Mouse (Mus musculus) hindlimb bud, embryonic 11.5 days (tissue): Measurements from ENCODE around the gene Trim62.

Experiments used
- DNase-seq: peaks from one replicate; pipeline ENCODE4 v3.0.0-alpha.2; 2012; ENCODE audit warnings: low read depth, low spot score; ENCODE audit errors: extremely low spot score

The Trim62 gene

DNA sequence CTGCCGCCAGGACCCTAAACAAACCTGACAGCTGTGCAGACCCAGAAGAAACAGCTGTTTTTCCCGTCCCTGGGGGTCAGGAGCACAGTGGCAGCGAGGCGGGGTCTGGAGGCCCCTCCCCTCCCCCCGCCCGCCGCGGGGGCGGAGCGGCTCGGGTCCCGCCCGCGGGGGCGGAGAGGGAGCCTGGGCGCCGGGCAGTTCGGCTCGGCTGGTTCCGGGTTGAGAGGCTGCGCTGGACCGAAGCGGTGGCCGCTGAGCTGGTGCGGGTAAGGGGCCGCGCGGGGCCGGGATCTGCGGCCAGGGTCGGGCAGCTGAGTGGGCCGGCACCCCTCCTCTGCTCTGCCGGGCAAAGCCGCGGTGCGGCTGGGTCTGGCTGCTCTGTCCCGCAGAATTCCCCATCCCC is at the start of gene Trim62:
Trim62 (plus strand) TSS at position 202 of the 403 bp plus-strand sequence.
- no peak for DNase-seq

DNA sequence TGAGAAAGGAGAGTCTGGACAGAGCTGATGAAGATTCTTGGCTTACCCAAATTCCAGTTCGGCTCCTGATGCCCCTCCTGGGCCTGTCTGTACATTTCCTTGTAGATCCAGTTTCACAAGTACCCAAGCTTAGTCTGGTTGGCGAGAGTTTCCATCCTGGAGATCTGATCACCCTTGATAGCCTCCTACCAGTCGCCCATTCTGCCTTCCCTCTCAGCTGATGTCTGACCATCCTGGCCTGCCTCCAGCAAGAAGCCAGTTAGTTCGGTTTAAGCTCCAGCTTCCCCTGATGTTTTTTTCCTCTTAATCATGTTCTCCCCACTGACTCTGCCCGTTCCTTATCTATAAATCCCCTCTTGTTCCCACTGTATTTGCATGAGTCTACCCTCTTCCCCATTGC is 45.2 kb upstream of the Trim62 start:
- DNase-seq, result no peak

- no peak for DNase-seq
Observed at GRCm38 (mm10) chr4:128839811-128840738, 43.3 kb upstream of the Trim62 start.

DNA sequence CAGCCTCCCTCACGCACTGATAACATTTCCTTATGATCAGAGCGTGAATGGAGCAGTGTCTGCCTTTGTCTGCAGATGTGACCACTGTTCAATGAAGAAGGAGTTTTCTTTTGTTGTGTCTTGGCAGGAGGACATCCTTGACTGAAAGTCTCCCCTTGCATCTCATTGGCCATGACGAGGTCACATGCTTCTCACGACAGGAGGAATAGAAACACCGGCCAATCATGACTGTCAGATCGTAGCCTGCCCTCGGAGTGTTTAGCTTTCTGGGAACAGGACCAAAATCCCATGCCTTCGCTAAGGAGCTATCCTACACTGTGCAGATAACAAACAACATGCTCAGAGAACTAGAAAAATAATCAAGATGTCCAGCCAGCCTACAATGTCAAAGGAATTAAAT is 42.1 kb upstream of the Trim62 start:
- DNase-seq, result no peak

GRCm38 (mm10) chr4:128844566-128844965 is 38.8 kb upstream of the Trim62 start:
- DNase-seq, result no peak

GRCm38 (mm10) chr4:128845367-128845973 is 37.9 kb upstream of the Trim62 start:
- DNase-seq, result no peak

GRCm38 (mm10) chr4:128848961-128849360 is 34.4 kb upstream of the Trim62 start:
- DNase-seq, result no peak

GRCm38 (mm10) chr4:128849686-128850085 is 33.7 kb upstream of the Trim62 start:
- DNase-seq, result no peak

- no peak for DNase-seq
Observed at GRCm38 (mm10) chr4:128852266-128852887, 31.0 kb upstream of the Trim62 start.

DNA sequence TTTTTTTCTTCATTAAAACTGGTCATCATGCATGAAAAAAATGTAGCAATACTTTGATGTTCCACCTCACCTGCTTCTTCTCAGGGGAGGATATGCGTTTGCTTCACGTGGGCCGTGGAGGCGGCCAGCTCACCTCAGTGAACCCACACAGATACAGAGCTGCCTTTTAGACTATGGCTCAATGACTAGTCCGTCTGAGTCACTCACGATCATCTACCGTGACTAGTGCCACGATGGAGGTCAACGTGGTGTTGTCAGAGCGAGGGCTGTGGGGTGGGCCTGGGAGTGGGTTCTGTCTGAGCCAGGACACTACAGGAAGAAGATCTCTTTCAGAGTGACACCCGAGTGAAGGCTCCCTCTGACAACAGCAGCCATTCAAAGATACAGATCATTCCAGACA is 30.3 kb upstream of the Trim62 start:
- no peak for DNase-seq

GRCm38 (mm10) chr4:128855613-128856040 is 27.8 kb upstream of the Trim62 start:
- no peak for DNase-seq

- DNase-seq, result no peak
Observed at GRCm38 (mm10) chr4:128857212-128857611, 26.2 kb upstream of the Trim62 start.

DNA sequence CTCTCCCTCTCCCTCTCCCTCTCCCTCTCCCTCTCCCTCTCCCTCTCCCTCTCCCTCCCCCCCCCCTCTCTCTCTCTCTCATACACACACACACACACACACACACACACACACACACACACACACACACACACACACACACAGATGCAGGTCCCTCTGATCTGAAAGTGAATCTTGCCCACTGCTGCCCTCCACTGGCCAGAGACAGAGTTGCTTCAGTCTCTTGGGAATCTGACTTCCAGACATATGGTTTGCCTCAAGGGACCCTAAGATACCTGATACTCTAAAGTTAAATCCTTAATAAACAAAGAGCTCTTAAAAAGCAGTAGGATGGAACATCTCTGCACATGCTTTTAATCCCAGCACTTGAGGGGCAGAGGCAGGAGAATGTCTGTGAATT is 25.2 kb upstream of the Trim62 start:
- peak; percentile 67 for DNase-seq

DNA sequence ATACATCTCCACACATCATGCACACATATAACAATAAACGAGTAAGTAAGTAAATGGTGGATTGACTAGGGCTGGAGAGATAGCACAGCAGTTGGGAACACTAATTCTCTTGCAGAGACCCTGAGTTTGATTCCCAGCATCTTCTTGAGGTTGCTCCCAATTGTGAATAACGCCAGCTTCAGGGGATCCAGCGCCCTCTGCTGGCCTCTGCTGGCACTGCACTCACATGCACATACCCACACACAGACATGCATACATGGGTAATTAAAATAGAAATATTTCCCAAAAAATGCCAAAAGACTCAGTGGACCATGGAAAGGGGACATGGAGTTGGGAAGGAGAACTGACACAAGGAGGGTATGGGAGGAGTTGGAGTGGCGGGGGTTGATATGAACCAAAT is 24.5 kb upstream of the Trim62 start:
- no peak for DNase-seq

DNA sequence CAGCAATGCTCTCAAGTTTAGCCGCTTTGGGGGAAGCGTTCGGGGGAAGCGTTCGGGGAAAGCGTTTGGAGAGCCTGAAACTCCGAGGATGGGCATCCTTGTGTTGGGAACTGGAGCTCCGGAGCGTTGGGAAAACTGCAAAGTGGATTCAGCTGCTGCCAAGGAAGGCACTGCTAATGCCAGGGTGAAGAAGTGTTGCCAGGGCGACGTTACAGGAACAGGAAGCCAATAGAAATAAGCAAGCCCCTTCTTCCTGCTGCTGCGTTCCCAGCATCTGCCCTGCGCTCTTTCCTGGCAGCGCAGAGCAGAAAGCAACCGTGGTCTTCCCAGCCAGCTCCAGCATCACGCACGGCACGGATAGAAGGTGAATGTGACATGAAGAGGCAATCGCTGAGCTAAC is 10.4 kb upstream of the Trim62 start:
- no peak for DNase-seq

GRCm38 (mm10) chr4:128874062-128874461 is 9.3 kb upstream of the Trim62 start:
- DNase-seq, result no peak

DNA sequence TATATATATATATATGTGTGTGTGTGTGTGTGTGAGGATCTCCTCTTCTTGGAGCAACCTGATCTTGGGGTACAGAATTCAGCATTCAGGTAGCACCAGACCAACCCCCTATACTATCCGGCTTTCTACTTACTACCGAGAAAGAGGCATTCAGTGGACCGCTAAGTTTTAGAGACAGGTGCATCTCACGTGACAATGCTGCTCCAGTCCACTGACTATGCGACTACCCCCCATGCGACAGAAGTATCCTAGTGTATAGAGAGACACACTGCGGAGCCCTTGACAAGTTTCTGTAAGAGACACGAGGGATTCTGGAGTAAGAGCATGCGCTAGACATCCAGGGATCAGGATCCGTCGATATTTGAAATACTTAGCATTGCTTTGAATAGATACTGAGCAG is 7.9 kb upstream of the Trim62 start:
- no peak for DNase-seq

DNA sequence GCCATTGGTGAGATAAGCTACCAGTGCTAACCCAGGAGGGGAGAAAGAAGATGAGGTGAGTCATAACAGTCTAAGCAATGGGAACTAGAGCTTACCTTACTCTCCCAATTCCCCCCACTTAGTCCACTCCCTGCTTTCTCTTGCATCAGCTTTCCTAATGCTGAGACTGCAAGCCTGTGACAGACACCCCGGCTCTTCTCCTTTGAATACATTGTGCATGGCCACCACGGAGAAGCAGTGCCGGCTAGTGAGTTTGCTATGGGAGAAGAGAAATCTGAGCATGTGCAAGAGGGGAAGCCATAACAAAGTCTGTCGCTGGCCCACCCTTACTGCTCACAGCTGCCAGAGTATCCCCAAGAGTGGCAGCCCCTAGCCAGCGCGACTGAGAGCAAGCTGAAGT is 5.9 kb upstream of the Trim62 start:
- no peak for DNase-seq

DNA sequence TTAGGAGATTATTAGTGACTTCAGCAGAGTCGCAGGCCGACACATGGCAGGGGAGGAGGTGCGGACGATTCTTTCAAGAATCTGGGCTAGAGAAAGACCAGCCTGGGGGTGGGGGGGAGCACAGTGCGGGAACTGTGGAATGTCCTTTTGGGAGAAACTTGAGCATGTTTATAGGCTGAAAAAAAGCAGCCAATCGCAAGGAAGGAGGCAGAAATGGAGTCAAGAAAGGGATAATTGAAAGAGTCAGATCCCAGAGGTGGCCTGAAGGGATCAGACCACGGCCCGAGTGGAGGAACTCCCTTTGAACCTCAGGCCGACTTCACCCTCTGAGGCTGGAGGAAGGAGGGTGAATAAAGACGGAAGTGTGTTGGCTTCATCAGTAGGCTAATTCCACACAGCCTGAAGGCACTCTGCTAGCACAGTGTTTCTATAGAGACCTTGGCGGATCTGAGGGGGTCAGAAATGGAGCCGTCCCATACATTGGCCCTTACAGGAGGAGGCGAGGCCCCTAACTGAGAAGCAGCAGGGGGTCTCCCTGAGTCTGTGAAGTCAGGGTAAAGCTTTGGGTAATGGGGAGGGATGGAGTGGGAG is 4.4 kb upstream of the Trim62 start:
- DNase-seq, result no peak

DNA sequence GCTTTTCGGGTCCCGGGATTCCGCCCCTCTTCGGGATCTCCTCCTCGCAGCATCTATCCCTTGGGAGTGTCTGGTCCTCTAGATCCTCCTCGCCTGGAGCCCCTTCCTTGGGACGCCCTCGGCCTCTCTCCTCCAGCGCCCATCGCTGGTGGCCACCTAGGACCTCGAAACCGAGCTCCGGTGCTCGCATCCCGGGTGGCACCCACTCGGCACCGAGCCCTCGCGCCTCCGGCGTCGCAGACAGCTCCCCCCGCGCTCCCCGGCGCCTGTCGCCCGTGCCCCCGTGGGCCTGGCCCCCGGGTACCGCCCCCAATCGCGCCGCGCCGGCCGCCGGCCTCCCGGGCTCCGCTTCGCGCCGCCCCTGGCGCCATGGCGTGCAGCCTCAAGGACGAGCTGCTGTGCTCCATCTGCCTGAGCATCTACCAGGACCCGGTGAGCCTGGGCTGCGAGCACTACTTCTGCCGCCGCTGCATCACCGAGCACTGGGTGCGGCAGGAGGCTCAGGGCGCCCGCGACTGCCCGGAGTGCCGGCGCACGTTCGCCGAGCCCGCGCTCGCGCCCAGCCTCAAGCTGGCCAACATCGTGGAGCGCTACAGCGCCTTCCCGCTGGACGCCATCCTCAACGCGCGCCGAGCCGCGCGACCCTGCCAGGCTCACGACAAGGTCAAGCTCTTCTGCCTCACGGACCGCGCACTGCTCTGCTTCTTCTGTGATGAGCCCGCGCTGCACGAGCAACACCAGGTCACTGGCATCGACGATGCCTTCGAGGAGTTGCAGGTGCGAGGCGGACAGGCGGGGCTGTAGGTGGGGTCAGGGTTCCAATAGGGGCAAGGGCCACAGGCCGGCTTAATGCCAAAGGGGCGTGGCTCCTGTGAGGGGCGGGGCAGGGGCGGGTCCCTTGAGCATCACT is 676 bp downstream of the Trim62 start:
- DNase-seq, result no peak

GRCm38 (mm10) chr4:128884711-128885095 is 1.3 kb downstream of the Trim62 start:
- DNase-seq, result no peak
